Comparison of ENCODE assay signal across 13 mouse cellular contexts in the genomic region with DNA sequence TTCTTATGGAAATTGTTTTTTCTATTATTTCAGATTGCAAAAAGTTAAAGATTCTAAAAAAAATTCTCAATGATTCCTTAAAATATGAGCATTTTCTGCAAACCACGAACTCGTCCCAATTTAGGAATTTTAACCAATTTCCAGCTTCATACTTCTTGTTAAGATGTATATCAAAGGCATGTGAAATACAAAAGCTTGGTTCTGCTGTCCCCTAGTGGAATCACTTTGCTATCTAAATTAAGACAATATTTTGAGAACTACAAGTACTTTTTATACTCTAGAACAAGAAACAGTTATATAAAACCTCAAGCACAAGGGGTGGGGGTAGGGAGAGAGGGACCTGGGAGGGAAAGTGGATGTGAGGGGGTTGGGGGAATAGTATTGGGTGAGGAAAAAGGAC. TPM values are rescaled to one million over a fixed set of nuclear protein-coding genes. Genes with fewer than 3 reads are reported as not detected.
DNase-seq lines count a peak whose midpoint lies in the region; ATAC-seq and TF ChIP-seq lines count a peak whose summit lies in the region.
"Had no signal": no experiment of that assay in that cellular context is flagged by ENCODE, and none has a peak within 500 bp of the region (broad histone marks: within the 10 kb centered on the region; RNA-seq: fewer than 3 reads in every experiment).

No protein-coding gene starts in this region.

- peak; percentile 12 to 39 for DNase-seq in cerebellum, postnatal 14 days
- DNase-seq in cerebellum, adult 18-20 months, result no peak
- DNase-seq in kidney, postnatal 14 days, result peak; percentile 11
- DNase-seq in kidney, postnatal 10 days, result no peak
- DNase-seq in midbrain, postnatal 0 days (ENCODE audit: low spot score), result peak; percentile 70
- DNase-seq in midbrain, embryonic 11.5 days (ENCODE audit: low spot score, missing footprints), result no peak
- peak; percentile 3 for DNase-seq in retina, postnatal 7 days (ENCODE audit: low read depth, low spot score)
- no peak for DNase-seq in ovary, adult 18-20 months (ENCODE audit: low spot score)
- DNase-seq: kidney, adult 18-20 months had no signal

- H3K27me3 ChIP-seq in midbrain, postnatal 0 days (ENCODE audit: insufficient read depth, low read length), result no peaks in the 10 kb centered on the region
- no peaks in the 10 kb centered on the region for H3K27me3 ChIP-seq in midbrain, embryonic 11.5 days (ENCODE audit: control insufficient read depth, insufficient read depth, low read length)
- H3K27me3 ChIP-seq: forebrain, embryonic 13.5 days; heart, embryonic 13.5 days; liver, embryonic 15.5 days; midbrain, embryonic 15.5 days had no signal

- WGBS in midbrain, postnatal 0 days, result 67% methylated on average over 2 of the region's 2 CpGs
- 92% methylated on average over 2 of the region's 2 CpGs for WGBS in midbrain, embryonic 11.5 days

- peak; percentile 86 for TF ChIP-seq CTCF in midbrain, postnatal 0 days (IDR thresholded peaks at IDR 0.05)

- H3K4me3 ChIP-seq in midbrain, postnatal 0 days (ENCODE audit: low read depth, low read length), result no peak overlapping the region
- H3K4me3 ChIP-seq in midbrain, embryonic 11.5 days (ENCODE audit: low read depth, low read length), result no peak overlapping the region
- H3K4me3 ChIP-seq: forebrain, embryonic 13.5 days; heart, embryonic 13.5 days; liver, embryonic 15.5 days; midbrain, embryonic 15.5 days had no signal

- H3K4me2 ChIP-seq in midbrain, postnatal 0 days (ENCODE audit: low read depth, low read length, poor library complexity, severe bottlenecking), result no peak overlapping the region
- H3K4me2 ChIP-seq in midbrain, embryonic 11.5 days, result no peak overlapping the region
- H3K4me2 ChIP-seq: forebrain, embryonic 13.5 days; heart, embryonic 13.5 days; liver, embryonic 15.5 days; midbrain, embryonic 15.5 days had no signal

- H3K4me1 ChIP-seq in midbrain, postnatal 0 days (ENCODE audit: insufficient read depth, low read length), result no peaks in the 10 kb centered on the region
- no peaks in the 10 kb centered on the region for H3K4me1 ChIP-seq in midbrain, embryonic 11.5 days (ENCODE audit: control insufficient read depth, insufficient read depth, low read length)
- H3K4me1 ChIP-seq: forebrain, embryonic 13.5 days; heart, embryonic 13.5 days; liver, embryonic 15.5 days; midbrain, embryonic 15.5 days had no signal

- H3K36me3 ChIP-seq in midbrain, postnatal 0 days (ENCODE audit: insufficient read depth, low read length), result peaks cover 4% of the 10 kb centered on the region; the same call in 1 of the 2 replicates
- no peaks in the 10 kb centered on the region for H3K36me3 ChIP-seq in midbrain, embryonic 11.5 days (ENCODE audit: control insufficient read depth, insufficient read depth, low read length)
- H3K36me3 ChIP-seq: midbrain, embryonic 15.5 days had no signal

- no peaks in the 10 kb centered on the region for H3K9me3 ChIP-seq in midbrain, postnatal 0 days (ENCODE audit: low read length)
- no peaks in the 10 kb centered on the region for H3K9me3 ChIP-seq in midbrain, embryonic 11.5 days (ENCODE audit: control insufficient read depth, low read length)
- H3K9me3 ChIP-seq: forebrain, embryonic 13.5 days; heart, embryonic 13.5 days; liver, embryonic 15.5 days; midbrain, embryonic 15.5 days had no signal

- no peak overlapping the region for H3K9ac ChIP-seq in midbrain, postnatal 0 days (replicated peaks; ENCODE audit: low read length, poor library complexity, severe bottlenecking)
- no peak overlapping the region for H3K9ac ChIP-seq in midbrain, embryonic 11.5 days (ENCODE audit: low read length)
- H3K9ac ChIP-seq: forebrain, embryonic 13.5 days; heart, embryonic 13.5 days; liver, embryonic 15.5 days; midbrain, embryonic 15.5 days had no signal

- no peak overlapping the region for H3K27ac ChIP-seq in midbrain, postnatal 0 days (ENCODE audit: low read depth, low read length)
- no peak overlapping the region for H3K27ac ChIP-seq in midbrain, embryonic 11.5 days (ENCODE audit: low read depth, low read length)
- H3K27ac ChIP-seq: forebrain, embryonic 13.5 days; heart, embryonic 13.5 days; liver, embryonic 15.5 days; midbrain, embryonic 15.5 days had no signal

- ATAC-seq in midbrain, postnatal 0 days (ENCODE audit: low FRiP score), result no peak
- no peak for ATAC-seq in midbrain, embryonic 11.5 days (ENCODE audit: low FRiP score)
- ATAC-seq: forebrain, embryonic 13.5 days; midbrain, embryonic 15.5 days had no signal

RNA-seq across cellular contexts. Expression of a gene that starts 29.7 kb away (rescaled TPM):
- 10.0 and 10.9 TPM in 2 replicates for total RNA-seq in midbrain, postnatal 0 days (2014; rRNA removed)
- polyA plus RNA-seq in midbrain, postnatal 0 days (2015; fragmentation: Nextera tagmentation; extraction: Ambion mirVana), result 18.2 and 19.3 TPM in 2 replicates
- 30.7 and 38.2 TPM in 2 replicates for polyA plus RNA-seq in midbrain, embryonic 11.5 days (2014; fragmentation: Nextera tagmentation; extraction: Ambion mirVana)

Comparison
In these comparisons a context has a peak if more than half of its experiments do, and no peak if none do; other contexts are left out.
1. DNase-seq: peak in cerebellum, postnatal 14 days (2 of 2), kidney, postnatal 14 days (single experiment), midbrain, postnatal 0 days (single experiment) and retina, postnatal 7 days (single experiment); none in cerebellum, adult 18-20 months (0 of 2), kidney, postnatal 10 days (single experiment), midbrain, embryonic 11.5 days (single experiment) and ovary, adult 18-20 months (single experiment).